Mouse (Mus musculus): ENCODE results near the gene Eef2.
"Not testable (repeated sequence)": the region's sequence is repeated elsewhere in the genome, so short reads cannot be mapped to it uniquely, and the experiment has no call there.

Eef2 gene

GRCm38 (mm10) chr10:81201807-81202758, 25.7 kb downstream of the Eef2 start, which contains the start of gene Nmrk2:
Gene Nmrk2, minus strand, starts transcription at chr10:81202051.
- DNase-seq = no peak

- DNase-seq = no peak
Observed at GRCm38 (mm10) chr10:81202978-81203720, 26.7 kb downstream of the Eef2 start.

- peak in 1 of 2 experiments; percentile 22 for DNase-seq
Observed at GRCm38 (mm10) chr10:81204137-81204536, 27.7 kb downstream of the Eef2 start.

DNA sequence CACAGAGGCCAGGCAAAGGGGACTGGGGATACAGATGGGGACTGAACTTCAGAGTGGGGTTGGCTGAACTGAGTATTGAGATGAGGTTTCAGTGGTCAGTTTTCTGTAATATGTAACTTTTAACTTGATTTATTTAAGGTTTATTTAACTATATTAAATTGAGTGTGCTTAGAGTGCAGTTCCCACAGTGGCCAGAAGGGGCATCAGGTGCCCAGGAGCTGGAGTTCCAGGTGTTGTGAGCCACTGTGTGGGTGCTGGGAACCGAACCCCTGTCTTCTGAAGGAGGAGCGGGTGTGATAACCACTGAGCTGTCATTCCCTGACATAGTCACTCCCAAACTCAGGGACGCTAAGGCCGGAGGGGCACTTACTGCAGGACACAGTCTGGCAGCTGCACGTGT, 33.7 kb downstream of the Eef2 start:
- no peak for DNase-seq

DNA sequence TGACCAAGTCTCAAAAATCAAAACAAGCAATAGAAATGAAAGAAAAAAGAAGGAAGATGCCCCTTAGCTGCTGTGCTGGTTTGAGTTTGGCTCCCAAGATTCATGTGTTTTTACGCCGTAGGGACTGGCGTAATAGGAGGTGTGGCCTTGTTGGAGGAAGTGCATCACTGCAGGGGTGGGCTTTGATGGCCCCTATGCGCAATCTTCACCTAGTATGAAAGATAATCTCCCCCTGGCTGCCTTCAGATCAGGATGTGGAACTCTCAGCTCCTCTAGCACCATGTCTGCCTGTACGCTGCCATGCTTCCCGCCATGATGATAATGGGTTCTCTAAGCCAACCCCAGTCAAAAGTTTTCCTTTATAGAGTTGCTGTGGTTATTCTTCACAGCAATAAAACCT, 39.8 kb downstream of the Eef2 start:
- DNase-seq = no peak

GRCm38 (mm10) chr10:81216810-81217209, 40.4 kb downstream of the Eef2 start:
- DNase-seq = no peak

DNA sequence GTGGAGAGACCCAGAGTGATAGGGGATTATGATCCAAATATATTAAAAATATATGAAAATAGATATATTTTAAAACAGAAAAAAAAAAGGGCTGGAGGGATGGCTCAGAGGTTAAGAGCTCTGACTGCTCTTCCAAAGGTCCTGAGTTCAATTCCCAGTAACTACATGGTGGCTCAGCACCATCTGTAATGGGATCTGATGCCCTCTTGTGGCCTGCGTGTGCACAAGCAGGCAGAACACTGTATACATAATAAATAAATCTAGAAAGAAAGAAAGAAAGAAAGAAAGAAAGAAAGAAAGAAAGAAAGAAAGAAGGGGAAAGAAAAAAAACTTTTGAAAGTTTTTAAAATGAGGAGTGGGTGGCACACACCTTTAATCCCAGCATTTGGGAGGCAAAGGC, 40.8 kb downstream of the Eef2 start:
- peak in 1 of 2 experiments; percentile 62 for DNase-seq

DNA sequence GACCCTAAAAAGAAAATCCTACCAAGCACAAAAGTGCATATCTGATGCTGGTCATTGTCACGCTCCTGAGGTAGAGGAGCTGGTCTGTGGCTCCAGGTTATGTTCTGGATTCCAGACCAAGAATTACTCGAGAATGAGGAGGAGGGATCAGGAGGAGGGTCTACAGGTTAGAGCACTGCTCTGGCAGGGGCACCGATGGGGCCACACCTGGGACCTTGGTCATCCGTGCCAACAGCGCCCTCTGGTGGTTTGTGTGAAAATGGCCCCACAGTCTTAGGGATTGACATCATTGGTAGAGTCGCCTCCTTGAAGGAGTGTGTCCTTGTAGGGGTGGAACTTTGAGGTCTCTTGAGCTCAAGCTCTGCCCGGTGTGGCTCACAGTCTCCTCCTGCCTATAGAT, 41.5 kb downstream of the Eef2 start:
- DNase-seq = peak; percentile 71 to 85

DNA sequence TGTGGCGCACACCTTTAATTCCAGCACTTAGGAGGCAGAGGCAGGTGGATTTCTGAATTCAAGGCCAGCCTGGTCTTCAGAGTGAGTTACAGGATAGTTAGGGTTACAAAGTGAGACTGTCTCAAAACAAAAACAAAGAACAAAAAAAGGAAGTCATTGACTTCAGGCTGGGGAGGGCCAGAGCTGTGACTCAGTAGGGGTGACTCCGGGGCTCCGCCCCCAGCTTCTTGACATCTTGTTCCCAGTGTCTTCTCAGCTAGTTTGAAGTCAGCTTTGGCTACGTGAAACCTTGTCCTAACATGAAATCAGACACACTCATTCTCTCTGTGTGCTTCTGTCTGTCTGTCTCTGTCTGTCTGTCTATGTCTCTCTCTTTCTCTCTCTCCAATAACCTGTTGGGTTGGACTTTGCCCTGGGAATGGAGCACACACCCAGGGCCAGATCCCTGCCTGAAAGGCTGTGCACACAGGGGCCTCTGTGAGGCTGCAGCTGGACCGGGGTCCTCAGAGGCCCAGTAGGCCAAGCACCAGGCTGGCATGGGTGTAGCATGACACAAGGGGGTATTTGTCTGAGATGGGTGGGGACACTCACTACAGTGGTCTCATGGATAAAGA, 45.1 kb downstream of the Eef2 start:
- DNase-seq = no peak

DNA sequence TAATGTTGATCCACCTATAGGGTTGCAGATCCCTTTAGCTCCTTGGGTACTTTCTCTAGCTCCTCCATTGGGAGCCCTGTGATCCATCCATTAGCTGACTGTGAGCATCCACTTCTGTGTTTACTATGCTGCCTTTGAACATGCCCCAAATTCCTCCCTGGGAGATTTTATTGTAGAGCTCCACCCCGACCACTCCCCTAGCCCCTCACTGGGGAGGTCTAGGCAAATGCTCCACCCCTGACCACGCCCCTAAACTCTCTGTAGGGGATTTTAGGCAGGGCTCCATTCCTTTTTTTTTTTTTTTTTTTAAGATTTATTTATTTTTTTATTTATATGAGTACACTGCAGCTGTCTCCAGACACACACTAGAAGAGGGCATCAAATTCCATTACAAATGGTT, 47.3 kb downstream of the Eef2 start:
- not testable (repeated sequence) for DNase-seq

DNA sequence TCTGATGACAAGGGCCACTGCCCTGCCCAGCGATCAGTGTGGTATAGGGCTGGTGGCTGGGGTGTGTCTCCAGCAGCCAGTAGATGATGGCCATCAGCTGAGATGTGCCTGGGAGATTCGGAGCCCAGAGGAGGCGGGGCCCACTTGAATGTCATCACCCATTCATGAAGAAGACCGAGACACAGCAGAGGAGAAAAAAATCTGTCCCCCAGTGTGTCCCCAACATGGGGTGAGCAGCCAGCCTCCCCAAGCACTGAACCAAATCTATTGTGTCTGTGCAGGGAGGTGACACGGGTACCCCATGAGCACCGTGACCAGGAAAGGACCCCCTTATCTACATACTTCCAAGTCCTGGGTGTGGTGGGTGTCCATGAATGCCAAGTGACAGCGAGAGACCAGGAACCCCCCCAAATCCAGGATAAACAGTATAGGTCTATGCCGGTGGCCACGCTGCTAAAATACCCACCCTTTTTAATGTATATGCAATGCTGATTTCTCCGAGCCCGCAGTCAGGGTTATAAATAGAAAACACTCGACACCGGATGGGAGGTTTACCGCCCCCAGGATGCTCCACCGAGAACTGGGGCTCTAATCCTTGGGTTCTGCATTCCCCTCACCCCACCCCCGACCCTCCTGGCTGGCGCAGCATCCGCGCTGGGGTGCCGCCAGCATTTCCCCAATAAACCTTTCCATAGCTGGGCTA, 53.5 kb downstream of the Eef2 start:
- peak; percentile 56 to 65 for DNase-seq

DNA sequence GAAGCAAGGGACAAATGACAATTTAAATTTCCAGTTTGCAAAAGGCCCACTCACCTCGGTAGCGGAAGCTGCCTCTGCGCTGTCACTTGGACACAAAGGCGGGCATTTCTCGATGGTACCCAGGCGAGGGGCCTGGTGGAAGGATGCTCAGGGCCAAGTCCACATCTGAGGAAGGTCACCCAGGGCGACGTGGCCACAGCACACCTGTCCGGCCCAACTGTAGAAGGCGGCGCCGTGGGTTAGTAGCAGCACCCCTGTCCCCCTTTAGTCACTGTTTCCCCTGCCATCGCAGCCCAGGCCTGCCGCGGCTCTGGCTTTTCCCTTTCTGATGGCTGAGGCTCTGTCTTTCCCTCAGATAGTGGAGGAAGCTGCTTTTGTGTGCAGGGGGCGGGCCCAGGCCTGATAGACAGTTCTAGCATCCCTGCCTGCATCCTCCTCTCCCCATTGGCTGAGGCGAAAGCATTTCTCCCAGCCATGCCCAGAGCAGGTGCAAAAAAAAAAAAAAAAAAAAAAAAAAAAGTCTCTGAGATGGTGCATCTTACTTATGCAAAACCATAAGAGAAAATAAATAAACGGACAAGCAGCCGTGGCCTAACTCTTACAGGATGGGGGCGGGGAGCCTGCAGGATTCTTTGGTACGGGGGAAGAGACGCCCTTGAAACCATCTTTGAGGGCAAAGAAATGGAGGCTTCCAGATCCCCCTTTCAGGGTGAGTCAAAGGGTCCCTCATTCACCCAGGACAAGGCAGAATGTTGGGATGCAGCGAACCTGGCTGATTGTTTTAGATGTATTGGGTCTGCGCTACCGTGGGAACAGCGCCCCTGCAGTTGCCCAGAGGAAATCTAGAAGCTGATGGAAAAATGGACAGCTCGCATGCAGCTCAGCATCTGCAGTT, 54.3 kb downstream of the Eef2 start, which contains the start of gene Atcay:
Gene Atcay, minus strand, starts transcription at position 396 of the 895 bp plus-strand sequence.
- DNase-seq = peak; percentile 87 to 91

GRCm38 (mm10) chr10:81231436-81231835, 55.0 kb downstream of the Eef2 start:
- peak in 1 of 2 experiments; percentile 38 for DNase-seq

Measured in cerebellum, postnatal 25 days (tissue).